Mouse (Mus musculus) liver, adult (tissue): ENCODE results near the gene Smarcd2.

Experiments
- GATA4 ChIP-seq: IDR thresholded peaks from 2 replicates; pipeline ENCODE4 v1.6.1; 2014; ENCODE audit warnings: mild to moderate bottlenecking, low read length; ENCODE audit not compliant: insufficient replicate concordance

Gene Smarcd2

DNA sequence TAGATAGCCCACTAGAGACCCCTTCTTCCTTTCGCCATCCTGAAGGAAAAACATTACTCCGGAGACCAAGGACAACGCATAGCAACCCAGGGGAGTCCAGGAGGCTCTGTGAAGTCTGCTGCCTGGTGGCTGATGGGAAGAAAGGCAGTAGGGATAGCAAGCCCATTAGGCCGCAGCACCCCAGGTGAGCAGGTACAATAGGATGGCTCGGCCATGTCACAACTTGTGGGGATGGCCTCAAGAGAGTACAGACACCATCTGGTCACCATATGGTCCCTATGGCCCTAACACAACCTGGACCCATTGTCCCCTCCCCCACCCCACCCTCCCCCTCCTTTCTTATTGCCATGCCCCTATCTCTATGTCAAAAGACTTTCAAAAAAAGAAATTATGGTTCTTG lies 4.9 kb downstream of the Smarcd2 start:
- no peak for TF ChIP-seq GATA4

GRCm38 (mm10) chr11:106267311-106267852 lies 5.4 kb downstream of the Smarcd2 start:
- no peak for TF ChIP-seq GATA4

DNA sequence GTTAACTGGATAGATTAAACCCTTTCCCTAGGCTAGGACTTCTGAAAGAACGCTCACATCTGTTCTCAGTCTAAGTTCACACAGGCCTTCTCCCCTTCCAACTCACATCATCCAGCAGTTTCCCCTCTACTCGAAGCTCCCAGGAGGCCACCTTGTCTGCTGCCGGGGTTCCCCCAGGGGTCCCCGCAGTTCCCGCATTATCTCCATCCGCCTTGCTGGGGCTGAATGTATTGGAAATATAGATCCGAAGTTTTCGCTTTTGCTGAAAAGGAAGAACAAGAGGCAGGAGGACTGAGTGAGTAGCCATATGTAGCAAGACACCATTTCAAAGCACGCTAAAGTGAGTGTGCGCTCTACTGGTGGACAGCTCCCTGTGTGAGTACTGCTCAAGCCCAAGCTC lies 6.3 kb downstream of the Smarcd2 start:
- TF ChIP-seq GATA4 = no peak

DNA sequence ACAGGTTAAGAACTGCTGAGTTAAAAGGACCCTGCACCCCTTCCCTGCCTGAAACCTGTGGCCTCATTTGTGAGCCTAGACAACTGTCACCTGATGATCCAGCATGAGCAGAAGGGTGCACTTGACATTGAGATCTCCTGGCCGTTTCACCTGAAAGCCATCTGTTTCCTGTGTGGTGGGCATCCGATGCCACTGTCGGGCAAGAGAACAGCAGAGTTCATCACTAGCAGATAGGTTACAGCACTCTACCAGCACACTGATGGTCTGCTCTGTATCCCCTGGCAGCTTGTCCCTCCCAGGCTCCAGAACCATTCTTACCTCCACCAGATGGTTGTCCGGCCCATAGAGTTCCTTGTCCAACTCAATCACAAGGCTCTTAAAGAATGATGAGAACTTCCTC lies 7.2 kb downstream of the Smarcd2 start:
- TF ChIP-seq GATA4 = no peak

DNA sequence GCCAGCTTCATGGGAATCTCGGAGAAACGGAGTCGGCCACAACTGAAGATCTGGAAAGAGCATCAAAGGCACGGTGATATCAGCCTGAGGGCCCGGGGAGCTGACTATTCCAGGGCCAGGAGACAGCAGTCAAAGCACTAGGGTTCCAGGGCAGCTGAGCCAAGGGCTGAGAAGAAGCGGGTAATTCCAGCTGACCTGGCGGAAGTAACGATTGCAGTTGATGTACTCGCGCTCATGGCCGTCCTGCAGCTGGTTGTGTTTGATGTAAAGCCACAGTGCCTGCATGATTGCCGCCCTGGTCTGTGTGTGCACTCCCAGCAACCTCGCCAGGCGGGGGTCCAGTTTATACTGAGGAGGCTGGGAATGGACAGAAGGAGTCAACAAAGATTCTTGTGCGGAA lies 7.8 kb downstream of the Smarcd2 start:
- TF ChIP-seq GATA4 = no peak

DNA sequence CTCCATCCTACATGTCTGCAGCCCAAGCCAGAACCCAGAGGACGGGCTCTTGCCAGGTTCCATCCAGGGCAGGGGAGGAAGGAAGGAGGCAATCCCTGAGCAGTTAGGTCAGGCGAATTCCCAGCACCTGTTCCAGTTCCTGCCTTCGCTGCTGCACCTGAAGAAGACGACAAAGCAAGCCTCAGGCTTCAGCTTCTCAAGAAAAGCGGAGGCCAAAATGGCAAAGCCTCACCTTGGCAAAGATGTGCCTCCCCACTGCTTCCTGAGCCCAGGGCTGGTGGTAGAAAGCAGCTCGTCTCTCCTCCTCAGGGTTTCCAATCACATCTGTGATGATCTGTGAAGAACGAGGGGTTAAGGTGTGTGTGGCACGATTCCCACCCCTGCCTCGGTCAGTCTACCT lies 8.8 kb downstream of the Smarcd2 start:
- no peak for TF ChIP-seq GATA4

DNA sequence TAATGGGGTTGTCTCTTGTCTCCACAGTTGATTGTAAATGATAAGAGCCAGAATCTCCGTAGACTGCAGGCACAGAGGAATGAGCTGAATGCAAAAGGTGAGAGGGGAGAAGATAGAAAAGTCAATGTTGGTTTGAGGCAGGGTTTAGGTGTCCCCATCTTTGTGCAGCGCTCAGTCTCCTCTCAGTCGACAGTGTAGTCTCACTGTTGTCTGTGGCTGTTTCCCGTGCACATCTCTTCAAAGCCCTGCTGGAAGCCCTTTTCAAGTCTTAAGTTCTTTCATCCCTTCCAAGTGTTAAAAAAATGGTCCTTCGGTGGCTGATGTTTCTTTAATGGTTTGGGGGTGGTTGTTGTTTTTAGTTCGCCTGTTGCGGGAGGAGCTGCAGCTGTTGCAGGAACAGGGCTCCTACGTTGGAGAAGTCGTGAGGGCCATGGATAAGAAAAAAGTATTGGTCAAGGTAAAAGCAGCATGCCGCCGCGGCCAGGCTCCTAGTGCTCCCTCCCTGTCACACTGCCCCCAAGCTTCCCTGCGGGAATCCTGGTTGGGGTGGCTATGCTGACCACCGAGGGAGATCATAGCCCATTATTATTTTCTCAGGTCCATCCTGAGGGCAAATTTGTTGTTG lies 11.8 kb downstream of the Smarcd2 start:
- TF ChIP-seq GATA4 = no peak

DNA sequence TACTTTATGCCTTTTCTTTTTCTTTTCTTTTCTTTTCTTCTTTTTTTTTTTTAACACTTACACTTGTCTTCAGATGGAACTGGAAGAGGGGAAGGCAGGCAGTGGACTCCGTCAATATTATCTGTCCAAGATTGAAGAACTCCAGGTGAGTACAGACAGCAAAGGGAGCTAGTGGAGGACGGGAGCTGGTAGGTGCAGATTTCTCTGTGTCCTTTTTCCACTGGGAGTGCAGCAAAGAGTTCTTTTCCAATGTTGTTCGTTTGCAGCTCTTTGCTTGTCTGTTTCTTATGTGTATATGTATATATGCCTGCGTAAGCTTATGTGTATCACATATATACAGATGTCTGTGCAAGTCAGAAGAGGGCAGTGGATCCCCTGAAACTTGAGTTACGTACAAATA lies 16.0 kb downstream of the Smarcd2 start:
- TF ChIP-seq GATA4 = no peak

DNA sequence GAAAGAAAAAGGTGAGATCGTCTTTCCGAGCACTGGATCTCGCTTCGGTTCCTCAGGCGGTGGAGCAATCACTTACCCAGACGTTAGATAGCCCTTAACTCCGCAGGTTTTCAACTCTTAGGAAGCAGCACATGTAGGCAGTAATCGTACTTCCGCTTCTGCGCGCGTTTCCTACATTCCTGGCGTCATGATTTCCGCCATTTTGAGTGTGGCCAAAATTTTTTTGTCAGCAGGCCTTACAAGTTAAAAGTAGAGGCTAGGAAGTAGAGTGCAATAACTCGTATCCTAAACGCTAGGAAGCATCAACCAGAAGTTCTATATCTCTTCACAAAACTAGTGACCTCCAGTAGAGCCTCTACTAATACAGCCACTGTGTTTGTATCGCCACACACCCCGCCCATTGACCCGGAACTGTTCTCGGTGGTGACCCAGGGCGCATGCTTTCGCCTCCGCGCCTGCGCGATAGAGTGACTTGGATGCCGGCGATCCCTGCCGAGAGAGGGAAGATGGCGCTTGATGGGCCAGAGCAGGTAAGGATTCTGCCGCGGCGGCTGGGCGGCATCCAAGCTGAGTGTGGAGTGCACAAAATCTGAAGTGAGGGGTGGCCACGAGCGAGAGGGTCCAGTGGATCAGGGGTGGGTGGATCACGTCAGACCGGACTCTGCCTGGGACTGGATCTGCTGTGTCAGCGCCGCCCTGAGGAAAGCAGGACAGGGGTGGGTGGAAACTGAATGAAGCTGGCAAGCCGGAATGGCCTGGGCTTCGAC lies 16.9 kb downstream of the Smarcd2 start, which contains the start of the genes Ftsj3 and Psmc5:
Gene Ftsj3, minus strand, starts transcription at position 395 of the 767 bp plus-strand sequence.
Gene Psmc5, plus strand, starts transcription at position 470 of the 767 bp plus-strand sequence.
- TF ChIP-seq GATA4 = no peak

DNA sequence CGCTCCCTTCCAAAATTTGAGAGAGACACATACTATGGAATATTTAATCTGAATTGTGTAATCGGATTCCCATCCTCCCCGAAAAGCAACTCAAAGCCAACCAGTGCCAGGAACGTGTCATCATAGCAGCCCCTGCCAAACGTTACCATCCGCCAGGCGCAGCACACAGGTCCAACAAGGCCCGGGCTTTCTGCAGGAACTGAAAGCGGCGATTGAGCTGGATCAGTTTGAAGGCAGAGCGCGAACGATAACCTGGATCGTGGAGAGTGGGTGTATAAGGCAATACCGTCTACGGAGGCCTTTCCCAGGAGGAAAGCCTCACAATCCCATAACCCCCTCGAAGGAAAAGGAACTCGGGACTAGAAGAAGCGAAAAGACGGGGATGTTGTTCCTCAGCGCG lies 17.6 kb downstream of the Smarcd2 start:
- TF ChIP-seq GATA4 = no peak

- TF ChIP-seq GATA4 = no peak
Measured at GRCm38 (mm10) chr11:106254767-106255166, 18.0 kb downstream of the Smarcd2 start.

- no peak for TF ChIP-seq GATA4
Measured at GRCm38 (mm10) chr11:106249326-106249725, 23.4 kb downstream of the Smarcd2 start.

DNA sequence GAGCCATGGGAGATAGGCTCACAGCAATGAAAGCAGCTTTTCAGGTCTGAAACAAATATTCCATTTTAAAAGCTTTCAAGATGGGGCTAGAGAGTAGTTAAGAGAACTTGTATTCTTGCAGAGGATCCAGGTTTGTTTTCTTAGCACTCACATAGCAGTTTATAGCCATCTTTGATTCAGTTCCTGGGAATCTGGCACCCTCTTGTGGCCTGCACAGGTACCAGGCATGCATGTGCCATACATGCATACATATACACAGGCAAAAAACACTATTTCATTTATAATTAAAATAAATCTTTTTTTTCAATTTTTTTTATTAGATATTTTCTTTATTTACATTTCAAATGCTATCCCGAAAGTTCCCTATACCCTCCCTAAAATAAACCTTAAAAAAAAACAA lies 25.9 kb downstream of the Smarcd2 start:
- no peak for TF ChIP-seq GATA4

- TF ChIP-seq GATA4 = no peak
Measured at GRCm38 (mm10) chr11:106220603-106221002, 52.2 kb downstream of the Smarcd2 start.

DNA sequence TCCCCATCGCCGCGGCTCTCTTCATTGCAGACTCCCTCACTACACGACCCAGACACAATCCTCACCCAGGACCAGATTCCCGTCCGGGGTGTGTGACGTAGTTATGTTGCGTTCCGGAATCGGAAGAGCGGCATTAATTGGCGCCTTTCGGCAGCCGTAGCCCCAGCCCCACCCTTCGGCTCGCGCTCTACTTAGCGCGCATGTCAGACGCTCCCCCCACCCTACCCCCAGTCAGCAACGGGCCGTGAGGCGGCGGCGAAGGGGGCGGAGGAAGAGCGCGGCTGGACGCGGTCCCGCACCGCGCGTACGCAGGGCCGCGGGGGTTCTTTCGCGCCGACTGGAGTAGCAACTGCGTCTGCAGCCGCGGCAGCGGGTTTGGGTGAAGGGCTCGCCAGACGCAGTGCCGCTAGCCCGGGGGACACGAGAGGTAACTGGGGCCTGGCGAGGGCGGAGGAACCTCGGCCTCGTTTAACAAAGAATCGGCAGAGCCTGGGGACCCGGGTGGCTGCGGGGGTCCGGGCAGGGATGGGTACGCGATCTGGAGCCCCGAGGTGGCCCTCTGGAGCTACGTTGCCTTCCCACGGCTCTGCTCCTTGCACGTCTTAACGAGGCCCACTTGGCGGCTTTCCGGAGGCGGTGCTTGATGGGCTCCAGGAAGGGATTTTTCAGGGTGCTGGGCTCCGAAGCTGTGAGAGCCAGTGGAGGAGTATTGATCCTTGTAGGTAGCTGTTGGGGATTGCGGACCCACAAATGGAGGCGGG lies 55.9 kb downstream of the Smarcd2 start, which contains the start of gene Ddx42:
Gene Ddx42, plus strand, starts transcription at position 197 of the 761 bp plus-strand sequence.
- TF ChIP-seq GATA4 = no peak
